Mouse (Mus musculus) G1E (cell line): ENCODE results near the gene Mctp1.

Experiments
- CTCF ChIP-seq: IDR thresholded peaks from 2 replicates; pipeline ENCODE4 v1.5.1; 2012; ENCODE audit warnings: low read depth, low read length, inconsistent platforms, mixed read lengths
- GATA1 ChIP-seq: IDR thresholded peaks from 2 replicates; pipeline ENCODE4 v1.6.1; 2012; ENCODE audit warnings: borderline replicate concordance, low read length, inconsistent platforms, mixed read lengths
- TAL1 ChIP-seq: conservative IDR thresholded peaks from 2 replicates; pipeline ENCODE4 v1.6.1; 2012; ENCODE audit warnings: low read depth, low read length, inconsistent platforms, mixed read lengths

DNA sequence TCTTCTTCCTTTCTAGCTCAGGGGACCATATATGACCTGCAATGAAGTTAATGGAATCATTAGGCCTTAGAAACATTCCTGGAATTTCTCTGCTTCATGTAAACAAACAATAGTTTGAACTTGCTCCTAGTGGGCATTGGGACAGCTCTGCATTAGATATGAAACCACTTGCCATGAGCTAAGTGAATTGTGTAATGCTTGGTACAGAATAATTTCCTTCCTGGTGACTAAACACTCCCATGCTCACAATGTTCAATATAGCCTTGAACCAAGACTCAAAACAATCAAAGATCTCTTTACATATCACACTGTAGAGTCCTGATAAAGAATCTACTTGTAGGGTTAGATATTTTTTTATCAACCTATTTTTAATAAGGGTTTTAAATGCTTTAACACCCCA is 305.8 kb downstream of the Mctp1 start:
- no peak for TF ChIP-seq CTCF
- TF ChIP-seq TAL1: no peak
- TF ChIP-seq GATA1: no peak
